Mouse (Mus musculus) erythroblast, adult 5-6 weeks (primary cell): Measurements from ENCODE around the gene Gm13695. TPM values are rescaled to one million over a fixed set of nuclear protein-coding genes. Genes with fewer than 3 reads are reported as not detected.
A peak's percentile ranks its signal among the peaks of the same experiment; 100 is the strongest.
"Not testable (repeated sequence)": the region's sequence is repeated elsewhere in the genome, so short reads cannot be mapped to it uniquely, and the experiment has no call there.

Experiments
- ATAC-seq: replicated peaks from 2 replicates; pipeline ENCODE4 v1.8.0; 2016; ENCODE audit warnings: moderate number of reproducible peaks, mild to moderate bottlenecking, moderate TSS enrichment, inconsistent platforms; ENCODE audit not compliant: poor library complexity, low FRiP score, severe bottlenecking
- total RNA-seq, 2 experiments: library from RNA; stranded (forward) in 1 of 2; stranded (reverse) in 1 of 2; fragments of 150-400 nt in 1 of 2; fragments of 200-764, 138-1000 nt in 1 of 2; gene quantifications; 2 replicates each; pipeline versions ENCODE4 v1.2.3 to v1.2.4; 2015 to 2017; ENCODE audit warnings: low replicate concordance in 2 of 2

The Gm13695 gene
- not detected in 2 replicates for total RNA-seq (2015; ENCODE audit: low replicate concordance)
- total RNA-seq (2017; ENCODE audit: low replicate concordance), result 0.42 TPM in 1 of 2 replicates, not detected in the other

DNA sequence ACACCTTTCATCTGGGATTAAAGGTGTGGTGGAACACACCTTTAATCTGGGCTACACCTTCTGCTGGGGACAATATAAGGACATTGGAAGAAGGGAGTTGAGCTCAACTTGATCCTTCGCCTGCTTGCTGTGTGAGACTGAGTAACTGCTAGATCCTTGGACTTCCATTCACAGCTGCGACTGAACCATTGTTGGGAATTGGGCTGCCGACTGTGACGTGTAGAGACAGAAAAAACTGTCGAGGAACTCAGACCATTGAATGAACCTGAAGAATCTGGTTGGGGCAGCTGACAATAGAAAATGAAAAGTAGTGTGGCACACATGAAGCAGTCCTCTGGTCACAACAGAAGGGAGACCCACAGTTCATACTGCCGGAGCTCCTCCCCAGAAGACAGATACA is at the start of gene Gm13695:
Gene Gm13695, plus strand, starts transcription at position 301 of the 400 bp plus-strand sequence.
- ATAC-seq, result not testable (repeated sequence)

DNA sequence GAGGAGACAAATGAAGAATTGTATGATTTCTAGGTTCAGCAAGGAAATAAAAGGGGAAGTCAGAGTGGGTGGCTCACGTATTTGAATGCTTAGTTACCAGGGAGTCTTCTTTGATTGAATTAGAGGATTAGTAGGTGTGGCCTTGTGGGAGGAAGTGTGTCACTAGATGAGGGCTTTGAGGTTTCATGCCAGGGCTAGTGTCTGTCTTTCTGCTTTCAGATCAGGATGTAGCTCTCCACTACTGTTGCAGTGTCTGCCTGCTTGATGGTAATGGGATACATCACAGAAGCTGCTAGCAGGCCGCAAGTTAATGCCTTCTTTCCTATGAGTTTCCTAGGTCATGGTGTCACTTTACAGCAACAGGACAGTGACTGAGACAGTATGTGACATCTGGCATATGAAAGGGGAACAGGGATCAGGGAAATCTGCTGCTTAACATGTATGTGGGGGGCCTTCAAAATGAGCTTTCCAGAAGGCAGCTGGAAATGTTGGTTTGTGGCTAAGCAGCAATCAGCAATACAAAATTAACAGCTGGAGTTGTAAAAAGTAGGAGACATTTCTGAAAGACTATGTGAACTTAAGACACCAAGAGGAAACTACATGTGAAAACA is 37.5 kb upstream of the Gm13695 start:
- no peak for ATAC-seq

GRCm38 (mm10) chr2:83940931-83941361 is 26.2 kb upstream of the Gm13695 start, which contains the start of gene Zswim2:
Gene Zswim2 (minus strand): TSS chr2:83941228.
- ATAC-seq, result no peak

- no peak for ATAC-seq
These were observed 25.7 kb upstream of the Gm13695 start for GRCm38 (mm10) chr2:83941378-83941777.

GRCm38 (mm10) chr2:83941792-83942191 is 25.3 kb upstream of the Gm13695 start:
- ATAC-seq, result no peak

DNA sequence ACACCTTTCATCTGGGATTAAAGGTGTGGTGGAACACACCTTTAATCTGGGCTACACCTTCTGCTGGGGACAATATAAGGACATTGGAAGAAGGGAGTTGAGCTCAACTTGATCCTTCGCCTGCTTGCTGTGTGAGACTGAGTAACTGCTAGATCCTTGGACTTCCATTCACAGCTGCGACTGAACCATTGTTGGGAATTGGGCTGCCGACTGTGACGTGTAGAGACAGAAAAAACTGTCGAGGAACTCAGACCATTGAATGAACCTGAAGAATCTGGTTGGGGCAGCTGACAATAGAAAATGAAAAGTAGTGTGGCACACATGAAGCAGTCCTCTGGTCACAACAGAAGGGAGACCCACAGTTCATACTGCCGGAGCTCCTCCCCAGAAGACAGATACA is 11.7 kb upstream of the Gm13695 start, which contains the start of gene Gm13698:
Gene Gm13698, plus strand, starts transcription at position 301 of the 400 bp plus-strand sequence.
- not testable (repeated sequence) for ATAC-seq

- not testable (repeated sequence) for ATAC-seq
These were observed 5.9 kb upstream of the Gm13695 start, which contains the start of gene Gm13693 for GRCm38 (mm10) chr2:83961203-83961602. Gene Gm13693 (plus strand): TSS chr2:83961503.

DNA sequence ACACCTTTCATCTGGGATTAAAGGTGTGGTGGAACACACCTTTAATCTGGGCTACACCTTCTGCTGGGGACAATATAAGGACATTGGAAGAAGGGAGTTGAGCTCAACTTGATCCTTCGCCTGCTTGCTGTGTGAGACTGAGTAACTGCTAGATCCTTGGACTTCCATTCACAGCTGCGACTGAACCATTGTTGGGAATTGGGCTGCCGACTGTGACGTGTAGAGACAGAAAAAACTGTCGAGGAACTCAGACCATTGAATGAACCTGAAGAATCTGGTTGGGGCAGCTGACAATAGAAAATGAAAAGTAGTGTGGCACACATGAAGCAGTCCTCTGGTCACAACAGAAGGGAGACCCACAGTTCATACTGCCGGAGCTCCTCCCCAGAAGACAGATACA is 5.7 kb downstream of the Gm13695 start, which contains the start of gene Gm13696:
Gene Gm13696, plus strand, starts transcription at position 301 of the 400 bp plus-strand sequence.
- ATAC-seq, result not testable (repeated sequence)

DNA sequence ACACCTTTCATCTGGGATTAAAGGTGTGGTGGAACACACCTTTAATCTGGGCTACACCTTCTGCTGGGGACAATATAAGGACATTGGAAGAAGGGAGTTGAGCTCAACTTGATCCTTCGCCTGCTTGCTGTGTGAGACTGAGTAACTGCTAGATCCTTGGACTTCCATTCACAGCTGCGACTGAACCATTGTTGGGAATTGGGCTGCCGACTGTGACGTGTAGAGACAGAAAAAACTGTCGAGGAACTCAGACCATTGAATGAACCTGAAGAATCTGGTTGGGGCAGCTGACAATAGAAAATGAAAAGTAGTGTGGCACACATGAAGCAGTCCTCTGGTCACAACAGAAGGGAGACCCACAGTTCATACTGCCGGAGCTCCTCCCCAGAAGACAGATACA is 11.5 kb downstream of the Gm13695 start, which contains the start of gene Gm13694:
Gene Gm13694, plus strand, starts transcription at position 301 of the 400 bp plus-strand sequence.
- not testable (repeated sequence) for ATAC-seq

DNA sequence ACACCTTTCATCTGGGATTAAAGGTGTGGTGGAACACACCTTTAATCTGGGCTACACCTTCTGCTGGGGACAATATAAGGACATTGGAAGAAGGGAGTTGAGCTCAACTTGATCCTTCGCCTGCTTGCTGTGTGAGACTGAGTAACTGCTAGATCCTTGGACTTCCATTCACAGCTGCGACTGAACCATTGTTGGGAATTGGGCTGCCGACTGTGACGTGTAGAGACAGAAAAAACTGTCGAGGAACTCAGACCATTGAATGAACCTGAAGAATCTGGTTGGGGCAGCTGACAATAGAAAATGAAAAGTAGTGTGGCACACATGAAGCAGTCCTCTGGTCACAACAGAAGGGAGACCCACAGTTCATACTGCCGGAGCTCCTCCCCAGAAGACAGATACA is 17.3 kb downstream of the Gm13695 start, which contains the start of gene Gm13697:
Gene Gm13697, plus strand, starts transcription at position 301 of the 400 bp plus-strand sequence.
- not testable (repeated sequence) for ATAC-seq

- ATAC-seq, result not testable (repeated sequence)
These were observed 23.1 kb downstream of the Gm13695 start, which contains the start of gene Gm13691 for GRCm38 (mm10) chr2:83990253-83990652. Gene Gm13691 (plus strand): TSS chr2:83990553.

GRCm38 (mm10) chr2:83993639-83994255 is 26.6 kb downstream of the Gm13695 start:
- ATAC-seq, result peak; percentile 64; the same call in 1 of the 2 replicates

DNA sequence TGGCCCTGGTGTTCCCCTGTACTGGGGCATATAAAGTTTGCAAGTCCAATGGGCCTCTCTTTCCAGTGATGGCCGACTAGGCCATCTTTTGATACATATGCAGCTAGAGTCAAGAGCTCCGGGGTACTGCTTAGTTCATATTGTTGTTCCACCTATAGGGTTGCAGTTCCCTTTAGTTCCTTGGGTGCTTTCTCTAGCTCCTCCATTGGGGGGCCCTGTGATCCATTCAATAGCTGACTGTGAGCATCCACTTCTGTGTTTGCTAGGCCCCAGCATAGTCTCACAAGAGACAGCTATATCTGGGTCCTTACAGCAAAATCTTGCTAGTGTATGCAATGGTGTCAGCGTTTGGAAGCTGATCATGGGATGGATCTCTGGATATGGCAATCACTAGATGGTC is 27.4 kb downstream of the Gm13695 start:
- ATAC-seq, result not testable (repeated sequence)

GRCm38 (mm10) chr2:84008913-84009312 is 41.8 kb downstream of the Gm13695 start:
- no peak for ATAC-seq

GRCm38 (mm10) chr2:84009818-84010217 is 42.7 kb downstream of the Gm13695 start:
- ATAC-seq, result no peak

DNA sequence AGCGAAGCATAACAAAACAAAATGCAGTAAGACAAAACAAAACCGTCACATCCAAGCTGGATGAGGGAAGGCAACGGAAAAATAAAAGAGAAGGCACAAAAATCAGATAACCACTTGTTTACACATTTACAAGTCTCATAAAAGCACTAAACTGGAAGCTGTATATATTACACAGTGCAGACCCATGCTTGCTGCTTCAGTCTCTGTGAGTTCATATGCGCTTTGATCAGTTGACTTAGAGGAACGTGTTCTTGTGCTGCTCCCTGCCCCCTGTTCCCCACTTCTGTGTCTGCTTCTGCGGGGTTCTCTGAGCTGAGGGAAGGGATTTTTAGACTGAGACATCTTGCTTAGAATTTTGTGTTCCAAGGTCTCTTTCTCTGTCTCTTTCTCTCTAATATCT is 47.5 kb downstream of the Gm13695 start:
- ATAC-seq, result no peak

GRCm38 (mm10) chr2:84016291-84016690 is 49.2 kb downstream of the Gm13695 start:
- not testable (repeated sequence) for ATAC-seq

- peak; percentile 62 for ATAC-seq
These were observed 51.2 kb downstream of the Gm13695 start for GRCm38 (mm10) chr2:84018330-84018729.
